Mouse (Mus musculus): ENCODE results near the gene Prrg2.
"Not testable (repeated sequence)": the region's sequence is repeated elsewhere in the genome, so short reads cannot be mapped to it uniquely, and the experiment has no call there.

Prrg2 gene

GRCm38 (mm10) chr7:45062239-45062835 lies at the start of gene Prrg2, which contains the start of gene Nosip:
Gene Prrg2, minus strand, starts transcription at chr7:45062677.
Gene Nosip, plus strand, starts transcription at chr7:45062429.
- peak; percentile 96 to 97 for DNase-seq (ENCODE audit: low spot score in 2 of 2)

- DNase-seq (ENCODE audit: low spot score in 2 of 2): no peak
These were observed 49.5 kb upstream of the Prrg2 start for GRCm38 (mm10) chr7:45111940-45112339.

- DNase-seq (ENCODE audit: low spot score in 2 of 2): not testable (repeated sequence)
These were observed 47.6 kb upstream of the Prrg2 start for GRCm38 (mm10) chr7:45110089-45110488.

- DNase-seq (ENCODE audit: low spot score in 2 of 2): no peak
These were observed 44.7 kb upstream of the Prrg2 start for GRCm38 (mm10) chr7:45107052-45107645.

- DNase-seq (ENCODE audit: low spot score in 2 of 2): no peak
These were observed 44.0 kb upstream of the Prrg2 start for GRCm38 (mm10) chr7:45106441-45106840.

- DNase-seq (ENCODE audit: low spot score in 2 of 2): no peak
These were observed 43.0 kb upstream of the Prrg2 start for GRCm38 (mm10) chr7:45105491-45105890.

- DNase-seq (ENCODE audit: low spot score in 2 of 2): no peak
These were observed 42.5 kb upstream of the Prrg2 start for GRCm38 (mm10) chr7:45104941-45105340.

- DNase-seq (ENCODE audit: low spot score in 2 of 2): no peak
These were observed 41.2 kb upstream of the Prrg2 start, which contains the start of gene Fcgrt for GRCm38 (mm10) chr7:45103652-45104180. Gene Fcgrt, minus strand, starts transcription at chr7:45103851.

- no peak for DNase-seq (ENCODE audit: low spot score in 2 of 2)
These were observed 40.6 kb upstream of the Prrg2 start for GRCm38 (mm10) chr7:45102940-45103585.

GRCm38 (mm10) chr7:45102441-45102840 lies 40.0 kb upstream of the Prrg2 start:
- no peak for DNase-seq (ENCODE audit: low spot score in 2 of 2)

- no peak for DNase-seq (ENCODE audit: low spot score in 2 of 2)
These were observed 37.6 kb upstream of the Prrg2 start for GRCm38 (mm10) chr7:45100046-45100445.

- no peak for DNase-seq (ENCODE audit: low spot score in 2 of 2)
These were observed 36.2 kb upstream of the Prrg2 start for GRCm38 (mm10) chr7:45098541-45099240.

GRCm38 (mm10) chr7:45097479-45097878 lies 35.0 kb upstream of the Prrg2 start:
- DNase-seq (ENCODE audit: low spot score in 2 of 2): no peak

GRCm38 (mm10) chr7:45095965-45096364 lies 33.5 kb upstream of the Prrg2 start:
- not testable (repeated sequence) for DNase-seq (ENCODE audit: low spot score in 2 of 2)

GRCm38 (mm10) chr7:45095367-45095766 lies 32.9 kb upstream of the Prrg2 start:
- no peak for DNase-seq (ENCODE audit: low spot score in 2 of 2)

GRCm38 (mm10) chr7:45094121-45094520 lies 31.6 kb upstream of the Prrg2 start:
- DNase-seq (ENCODE audit: low spot score in 2 of 2): no peak

GRCm38 (mm10) chr7:45093516-45093905 lies 31.0 kb upstream of the Prrg2 start:
- DNase-seq (ENCODE audit: low spot score in 2 of 2): no peak

- no peak for DNase-seq (ENCODE audit: low spot score in 2 of 2)
These were observed 30.5 kb upstream of the Prrg2 start for GRCm38 (mm10) chr7:45092828-45093515.

GRCm38 (mm10) chr7:45092048-45092447 lies 29.6 kb upstream of the Prrg2 start, which contains the start of gene Rcn3:
Gene Rcn3, minus strand, starts transcription at chr7:45092221.
- DNase-seq (ENCODE audit: low spot score in 2 of 2): peak; percentile 66 to 73

GRCm38 (mm10) chr7:45091001-45091990 lies 28.8 kb upstream of the Prrg2 start:
- no peak for DNase-seq (ENCODE audit: low spot score in 2 of 2)

Measured in spleen, postnatal 4 days (tissue).